Mouse (Mus musculus): ENCODE data around the gene Sept14. TPM values are rescaled to one million over a fixed set of nuclear protein-coding genes. Genes with fewer than 3 reads are reported as not detected.

Sept14 gene
- polyA plus RNA-seq, 1 experiment from 2014 or later = not detected

- no peak overlapping the region for H3K4me3 ChIP-seq (ENCODE audit: low read depth, low read length)
- no peaks in the 10 kb centered on the region for H3K4me1 ChIP-seq (ENCODE audit: control insufficient read depth, insufficient read depth, low read length)
- no peaks in the 10 kb centered on the region for H3K27me3 ChIP-seq (ENCODE audit: control insufficient read depth, insufficient read depth, low read length)
- H3K36me3 ChIP-seq (ENCODE audit: control insufficient read depth, insufficient read depth, low read length) = peaks cover 16% of the 10 kb centered on the region
- H3K9me3 ChIP-seq (ENCODE audit: control insufficient read depth, low read length) = no peaks in the 10 kb centered on the region
- no peak for DNase-seq (ENCODE audit: low spot score)
- WGBS = 96% methylated on average over 15 of the region's 15 CpGs
- no peak for ATAC-seq (ENCODE audit: insufficient read depth, low FRiP score, low TSS enrichment)
- H3K4me2 ChIP-seq (ENCODE audit: low read depth) = no peak overlapping the region
- no peak overlapping the region for H3K9ac ChIP-seq (ENCODE audit: low read length)
- H3K27ac ChIP-seq (ENCODE audit: low read depth, low read length) = no peak overlapping the region
Measured at GRCm38 (mm10) chr5:129657931-129658330, 50.4 kb downstream of the Sept14 start.

- Histone ChIP-seq H3K4me1 (ENCODE audit: control insufficient read depth, insufficient read depth, low read length) (no peaks in the 10 kb centered on the region), H3K4me2 (ENCODE audit: low read depth) (no peak overlapping the region), H3K36me3 (ENCODE audit: control insufficient read depth, insufficient read depth, low read length) (peaks cover 16% of the 10 kb centered on the region), H3K27ac (ENCODE audit: low read depth, low read length) (no peak overlapping the region), H3K9me3 (ENCODE audit: control insufficient read depth, low read length) (no peaks in the 10 kb centered on the region), H3K9ac (ENCODE audit: low read length) (no peak overlapping the region), H3K27me3 (ENCODE audit: control insufficient read depth, insufficient read depth, low read length) (no peaks in the 10 kb centered on the region), H3K4me3 (ENCODE audit: low read depth, low read length) (no peak overlapping the region)
- 95% methylated on average over 10 of the region's 10 CpGs for WGBS
- ATAC-seq (ENCODE audit: insufficient read depth, low FRiP score, low TSS enrichment) (no peak), DNase-seq (ENCODE audit: low spot score) (no peak)
Measured at GRCm38 (mm10) chr5:129657016-129657415, 51.3 kb downstream of the Sept14 start.

- no peak overlapping the region for H3K27ac ChIP-seq (ENCODE audit: low read depth, low read length)
- no peak overlapping the region for H3K9ac ChIP-seq (ENCODE audit: low read length)
- no peaks in the 10 kb centered on the region for H3K9me3 ChIP-seq (ENCODE audit: control insufficient read depth, low read length)
- no peak for ATAC-seq (ENCODE audit: insufficient read depth, low FRiP score, low TSS enrichment)
- no peak for DNase-seq (ENCODE audit: low spot score)
- 91% methylated on average over 5 of the region's 5 CpGs for WGBS
- H3K4me2 ChIP-seq (ENCODE audit: low read depth) = no peak overlapping the region
- H3K36me3 ChIP-seq (ENCODE audit: control insufficient read depth, insufficient read depth, low read length) = no peaks in the 10 kb centered on the region
- H3K4me1 ChIP-seq (ENCODE audit: control insufficient read depth, insufficient read depth, low read length) = no peaks in the 10 kb centered on the region
- no peaks in the 10 kb centered on the region for H3K27me3 ChIP-seq (ENCODE audit: control insufficient read depth, insufficient read depth, low read length)
- H3K4me3 ChIP-seq (ENCODE audit: low read depth, low read length) = no peak overlapping the region
Measured at GRCm38 (mm10) chr5:129650858-129651257, 57.5 kb downstream of the Sept14 start.

Other genes with a start within 250 kb of the Sept14 start
- gene Sfswap, start 207.3 kb downstream of the Sept14 start, polyA plus RNA-seq (2014; fragmentation: Nextera tagmentation; extraction: Ambion mirVana) = 48.2 and 49.1 TPM in 2 replicates
- 3.5 and 3.8 TPM in 2 replicates for gene Mmp17, start 124.3 kb downstream of the Sept14 start, polyA plus RNA-seq (2014; fragmentation: Nextera tagmentation; extraction: Ambion mirVana)
- 7.3 and 8.2 TPM in 2 replicates for gene Zfp11, start 38.4 kb downstream of the Sept14 start, polyA plus RNA-seq (2014; fragmentation: Nextera tagmentation; extraction: Ambion mirVana)
- 160 and 178 TPM in 2 replicates for gene Mrps17, start 7.0 kb upstream of the Sept14 start, polyA plus RNA-seq (2014; fragmentation: Nextera tagmentation; extraction: Ambion mirVana)
- gene Nipsnap2, start 16.6 kb upstream of the Sept14 start, polyA plus RNA-seq (2014; fragmentation: Nextera tagmentation; extraction: Ambion mirVana) = 73.7 and 73.8 TPM in 2 replicates
- gene Psph, start 78.9 kb upstream of the Sept14 start, polyA plus RNA-seq (2014; fragmentation: Nextera tagmentation; extraction: Ambion mirVana) = 37.5 and 37.8 TPM in 2 replicates
- 44.0 and 48.5 TPM in 2 replicates for gene Sumf2, start 138.5 kb upstream of the Sept14 start, polyA plus RNA-seq (2014; fragmentation: Nextera tagmentation; extraction: Ambion mirVana)
- 988 and 1,013 TPM in 2 replicates for gene Chchd2, start 179.0 kb upstream of the Sept14 start, polyA plus RNA-seq (2014; fragmentation: Nextera tagmentation; extraction: Ambion mirVana)
- gene Zbed5, start 187.2 kb upstream of the Sept14 start, polyA plus RNA-seq (2014; fragmentation: Nextera tagmentation; extraction: Ambion mirVana) = 8.8 and 10.0 TPM in 2 replicates
- 0.24 TPM in 1 of 2 replicates, not detected in the other for gene Phkg1, start 190.0 kb upstream of the Sept14 start, polyA plus RNA-seq (2014; fragmentation: Nextera tagmentation; extraction: Ambion mirVana)
- 2.3 and 2.9 TPM in 2 replicates for gene Nupr1l, start 200.0 kb upstream of the Sept14 start, polyA plus RNA-seq (2014; fragmentation: Nextera tagmentation; extraction: Ambion mirVana)
- gene Vkorc1l1, start 233.5 kb upstream of the Sept14 start, polyA plus RNA-seq (2014; fragmentation: Nextera tagmentation; extraction: Ambion mirVana) = 31.3 and 32.2 TPM in 2 replicates

All from neural tube, embryonic 11.5 days (tissue).